Mouse (Mus musculus) hindbrain, embryonic 12.5 days (tissue): ENCODE data around the gene Rpl15. TPM values are rescaled to one million over a fixed set of nuclear protein-coding genes. Genes with fewer than 3 reads are reported as not detected.

ENCODE experiments used
- polyA plus RNA-seq: library from polyadenylated mRNA; unstranded; fragments of >200 nt; fragmentation: Nextera tagmentation; extraction: Ambion mirVana; gene quantifications from 2 replicates; pipeline ENCODE4 v1.2.1, GENCODE M21; 2016

Rpl15 gene
- polyA plus RNA-seq, 1 experiment from 2014 or later, result 326 TPM

Other genes with a start within 250 kb of the Rpl15 start
- 4.9 and 5.3 TPM in 2 replicates for gene Nr1d2, start 32.3 kb downstream of the Rpl15 start, polyA plus RNA-seq
- 24.4 and 25.8 TPM in 2 replicates for gene Nkiras1, start 255 bp downstream of the Rpl15 start, polyA plus RNA-seq
- gene Ube2e1, start 60.5 kb upstream of the Rpl15 start, polyA plus RNA-seq, result 176 and 178 TPM in 2 replicates